Mouse (Mus musculus) MEL-GATA-1-ER (cell line): ENCODE data around the gene Fgfr2.

Experiments
- DNase-seq: peaks from one replicate; pipeline ENCODE4 v3.0.0-alpha.2; 2012; ENCODE audit warnings: low read depth; ENCODE audit errors: extremely low read depth

Gene Fgfr2

DNA sequence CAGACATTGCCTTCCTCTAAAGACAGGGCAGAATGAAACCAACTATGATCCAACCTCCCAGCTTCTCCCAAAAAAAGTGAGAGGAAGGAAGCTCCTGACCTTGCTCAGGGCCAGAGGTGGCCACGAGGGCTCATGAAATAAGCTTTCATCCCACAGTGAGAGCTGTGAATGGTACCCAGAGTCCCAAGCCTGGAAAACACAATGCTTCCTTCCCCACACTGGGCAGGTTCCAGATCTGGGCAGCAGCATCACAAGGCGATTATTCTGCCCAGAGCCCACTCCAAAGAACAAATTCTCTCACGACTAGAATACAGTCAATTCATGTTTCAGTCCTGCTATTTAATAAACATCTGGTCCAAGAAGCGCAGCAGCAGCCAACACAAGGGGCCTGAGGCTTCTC is 2879.3 kb downstream of the Fgfr2 start:
- DNase-seq, result no peak

- DNase-seq, result no peak
Observed at GRCm38 (mm10) chr7:130240191-130240590, 2883.0 kb downstream of the Fgfr2 start.

- DNase-seq, result no peak
Observed at GRCm38 (mm10) chr7:130237244-130237643, 2885.9 kb downstream of the Fgfr2 start.

- DNase-seq, result no peak
Observed at GRCm38 (mm10) chr7:130233777-130234176, 2889.4 kb downstream of the Fgfr2 start.

GRCm38 (mm10) chr7:130230034-130230433 is 2893.1 kb downstream of the Fgfr2 start:
- no peak for DNase-seq

DNA sequence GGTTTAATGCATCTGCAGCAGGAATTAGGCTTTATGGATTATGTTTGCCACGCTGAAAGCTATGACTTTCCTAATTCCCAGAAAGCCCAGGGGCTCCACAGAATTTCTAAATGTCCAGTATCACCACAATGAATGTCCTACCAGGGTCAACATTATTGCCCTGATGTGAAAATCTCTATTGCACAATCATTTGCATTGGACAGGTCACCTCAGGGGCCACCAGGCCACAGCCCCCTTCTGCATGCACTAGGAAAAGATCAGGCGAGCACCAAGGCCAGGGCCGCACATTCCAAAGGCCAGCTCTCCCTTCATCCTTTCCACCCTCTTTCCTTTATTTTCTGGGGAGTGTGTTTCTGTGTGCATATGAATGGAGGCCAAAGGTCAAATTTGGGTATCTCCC is 2897.9 kb downstream of the Fgfr2 start:
- no peak for DNase-seq

- DNase-seq, result no peak
Observed at GRCm38 (mm10) chr7:130222633-130223354, 2900.4 kb downstream of the Fgfr2 start.

DNA sequence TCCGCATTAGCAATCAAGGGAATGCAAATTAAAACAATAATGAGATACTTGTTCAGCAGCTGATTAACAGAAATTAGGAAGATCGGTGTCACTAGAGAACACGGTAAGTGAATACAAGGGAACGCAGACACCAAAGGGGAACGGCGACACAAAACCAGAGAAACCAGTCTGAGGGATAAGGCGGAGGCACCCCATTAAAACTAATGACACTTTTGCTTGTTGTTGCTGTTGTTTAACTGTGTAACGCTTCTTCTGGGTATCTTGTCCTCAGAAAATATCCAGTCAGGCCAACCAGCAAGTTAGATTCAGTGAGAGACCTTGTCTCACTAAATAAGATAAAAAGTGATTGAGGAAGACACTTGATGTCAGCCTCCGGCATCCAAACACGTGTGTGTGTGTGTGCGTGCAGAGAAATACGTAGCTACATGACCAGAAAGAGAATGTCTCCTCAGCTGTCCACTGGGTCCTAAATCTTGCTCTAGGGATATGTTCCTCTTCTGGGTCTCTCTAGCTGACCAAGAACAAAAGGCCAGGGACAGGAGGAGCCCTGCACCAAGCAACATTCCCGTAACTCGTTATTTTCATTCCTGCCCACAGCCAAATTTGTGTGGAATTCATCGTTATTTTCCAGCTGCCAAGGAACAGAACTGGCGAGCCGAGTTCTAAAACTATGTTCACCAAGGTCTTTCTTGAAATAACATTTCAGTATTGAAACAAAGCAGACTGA is 2901.3 kb downstream of the Fgfr2 start:
- no peak for DNase-seq

DNA sequence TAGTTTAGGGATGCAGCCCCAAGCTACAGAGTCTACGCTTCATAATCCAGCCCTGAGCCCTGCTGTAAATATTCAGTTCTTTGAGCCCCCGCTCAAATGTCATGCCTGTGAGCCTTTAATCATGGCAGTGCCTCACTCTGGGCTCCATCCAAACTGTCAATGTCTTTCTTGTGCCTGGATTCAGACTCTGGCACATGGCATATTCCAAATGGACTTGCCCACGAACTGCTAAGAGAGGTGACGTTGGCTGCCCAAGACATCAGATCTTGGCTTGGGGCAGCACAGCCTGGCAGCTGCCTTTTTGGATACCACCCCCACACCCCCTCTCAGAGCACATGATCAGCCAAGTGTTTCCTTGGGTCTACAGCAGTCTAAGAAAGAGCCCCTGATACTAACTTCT is 2902.5 kb downstream of the Fgfr2 start:
- DNase-seq, result no peak

DNA sequence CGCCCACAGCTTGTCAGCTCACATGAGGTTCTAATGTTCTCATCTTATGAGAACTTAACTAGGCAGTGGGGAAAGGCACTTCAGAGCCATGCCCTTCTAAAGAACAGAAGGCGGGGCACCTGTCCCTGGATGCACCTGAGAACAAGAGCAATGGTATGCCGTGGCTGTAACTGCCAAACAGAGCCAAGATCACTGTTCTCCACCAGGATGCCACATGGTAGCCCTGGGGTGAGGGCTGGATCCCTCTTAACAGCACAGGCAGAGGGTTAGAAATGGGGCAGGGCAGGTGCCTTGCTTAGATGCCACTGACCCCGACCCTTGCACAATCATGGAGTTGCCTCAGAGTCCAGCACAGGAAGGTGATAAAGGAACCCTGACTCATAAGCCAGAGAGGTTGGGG is 2903.3 kb downstream of the Fgfr2 start:
- no peak for DNase-seq

GRCm38 (mm10) chr7:130216272-130216671 is 2906.9 kb downstream of the Fgfr2 start:
- no peak for DNase-seq

GRCm38 (mm10) chr7:130215348-130216252 is 2907.6 kb downstream of the Fgfr2 start:
- DNase-seq, result no peak

DNA sequence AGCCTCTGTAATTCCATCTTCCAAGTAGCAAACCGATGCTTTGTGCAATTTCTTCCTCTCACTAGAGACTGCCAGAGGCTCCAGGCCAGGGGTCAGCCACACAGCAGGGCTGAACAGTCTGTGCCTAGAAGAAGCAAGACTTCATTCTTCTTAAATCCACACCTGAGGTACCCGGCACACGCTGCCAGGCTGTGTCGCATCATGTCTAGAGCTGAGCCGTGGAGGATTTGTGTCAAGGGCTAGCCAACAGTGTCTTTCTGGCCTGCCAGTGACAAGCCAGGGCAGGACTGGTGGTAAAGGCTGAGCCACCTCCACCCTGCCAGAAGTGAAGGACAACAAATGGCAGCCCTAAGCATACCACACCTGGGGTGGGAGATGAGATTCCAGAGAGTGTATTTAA is 2910.0 kb downstream of the Fgfr2 start:
- DNase-seq, result no peak

GRCm38 (mm10) chr7:130211411-130211810 is 2911.7 kb downstream of the Fgfr2 start:
- DNase-seq, result no peak

DNA sequence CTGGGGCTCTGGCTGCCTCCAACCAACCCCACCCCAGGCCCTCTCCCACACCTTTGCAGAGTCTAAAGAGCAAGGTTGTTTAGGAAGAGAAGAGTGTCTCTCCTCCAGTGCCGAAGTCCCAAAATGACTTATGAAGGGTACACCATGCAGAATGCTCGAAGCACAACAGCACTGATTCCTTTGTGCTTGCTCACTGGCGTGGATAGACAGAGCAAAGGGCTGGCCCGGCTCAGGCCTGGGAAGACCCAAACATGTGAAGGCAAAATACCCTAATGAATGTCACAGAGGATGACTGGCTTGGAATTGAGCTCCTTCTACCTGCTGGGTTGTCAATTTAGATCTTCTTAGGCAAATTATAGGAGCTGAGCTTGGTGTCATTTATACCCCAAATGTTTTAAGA is 2914.5 kb downstream of the Fgfr2 start:
- no peak for DNase-seq

DNA sequence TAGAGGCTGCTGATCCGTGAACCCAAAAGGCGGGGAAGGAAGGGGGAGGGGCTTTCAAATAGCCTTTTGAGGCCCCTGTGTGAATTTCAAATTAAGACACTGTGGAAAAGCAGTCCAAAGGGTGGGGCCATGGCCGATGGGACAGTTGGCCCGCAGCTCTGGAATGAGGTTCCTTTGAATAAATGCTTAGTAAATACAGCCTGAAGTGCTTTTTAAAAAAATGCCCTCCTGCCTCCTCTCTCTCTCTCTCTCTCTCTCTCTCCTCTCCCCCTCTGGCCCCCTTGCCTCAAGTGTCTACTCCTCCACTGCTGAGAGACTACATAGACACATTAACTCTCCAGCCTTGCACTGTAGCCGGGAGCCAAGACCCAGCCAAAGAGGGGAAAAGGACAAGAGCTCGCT is 2917.0 kb downstream of the Fgfr2 start:
- no peak for DNase-seq

DNA sequence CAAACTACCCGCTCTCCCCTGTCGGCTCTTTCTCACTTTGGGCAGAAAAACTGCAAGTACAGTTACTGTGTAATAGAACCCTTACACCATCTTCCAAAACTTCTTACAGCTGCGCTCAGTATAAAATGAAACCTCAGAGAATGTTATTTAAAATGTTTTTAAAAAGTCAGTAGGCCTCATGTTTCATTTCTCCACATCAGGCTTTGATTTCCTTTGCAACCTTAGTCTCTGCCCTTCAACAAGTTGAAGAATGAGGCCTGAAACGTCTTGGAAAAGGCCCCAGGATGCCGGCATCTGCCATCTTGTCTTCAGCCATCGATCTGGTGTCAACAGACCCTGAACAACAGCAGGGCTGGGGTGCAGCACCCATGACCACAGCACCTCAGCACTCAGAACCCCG is 2918.0 kb downstream of the Fgfr2 start:
- DNase-seq, result no peak

DNA sequence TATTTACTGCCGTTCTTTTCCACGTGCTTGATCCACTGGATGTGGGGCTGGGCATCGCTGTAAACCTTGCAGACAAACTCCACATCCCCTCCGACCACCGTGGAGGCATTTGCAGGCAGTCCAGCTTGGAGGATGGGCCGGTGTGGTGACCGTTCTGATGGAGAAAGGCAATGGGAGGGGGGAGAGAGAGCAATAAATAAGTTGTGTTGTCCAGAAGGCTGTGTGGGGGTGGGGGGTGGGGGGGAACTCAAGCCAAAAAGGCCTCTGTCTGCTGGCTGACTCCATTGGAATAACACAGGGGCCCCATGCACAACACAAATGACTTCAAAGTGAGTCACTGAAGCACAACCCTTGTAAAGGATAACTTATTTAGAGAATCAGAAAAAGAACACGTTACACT is 2922.1 kb downstream of the Fgfr2 start:
- no peak for DNase-seq

DNA sequence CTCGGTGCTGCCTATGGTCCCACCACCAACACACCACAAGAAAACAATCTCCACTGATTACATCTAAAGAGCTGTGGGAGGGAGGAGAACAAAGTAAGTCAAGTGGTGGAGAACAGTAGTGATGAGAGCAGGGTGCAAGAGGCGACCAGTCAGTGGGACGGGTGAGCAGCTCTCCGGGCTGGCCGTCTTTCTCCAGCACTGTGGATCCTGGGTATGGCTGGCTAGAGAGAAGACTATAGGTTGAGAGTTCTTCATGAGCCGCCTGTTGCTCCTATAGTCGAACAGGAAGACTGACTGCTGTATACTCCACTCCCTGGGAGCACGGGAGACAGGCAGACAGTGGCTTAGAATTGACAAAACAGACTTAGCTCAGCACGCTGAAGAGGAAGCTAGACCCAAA is 2923.2 kb downstream of the Fgfr2 start:
- DNase-seq, result no peak

DNA sequence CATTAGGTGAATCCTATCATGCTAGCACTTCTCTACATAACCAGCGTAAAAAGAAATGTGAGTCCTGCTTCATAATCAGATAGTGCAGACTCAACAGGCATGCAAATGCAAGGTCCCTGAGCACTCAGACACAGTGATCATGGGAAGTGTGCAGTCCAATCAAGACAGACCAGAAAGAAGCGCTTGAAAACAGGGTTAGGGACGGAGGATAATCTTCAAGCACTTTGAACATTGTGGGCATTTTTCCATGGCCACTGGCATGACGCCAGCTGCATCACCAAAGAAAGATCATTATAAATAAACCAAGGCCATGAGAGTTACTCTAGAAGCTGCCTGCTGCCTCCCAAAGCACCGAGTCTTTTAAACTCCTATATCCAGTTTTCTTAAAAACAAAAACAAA is 2923.8 kb downstream of the Fgfr2 start:
- DNase-seq, result no peak

DNA sequence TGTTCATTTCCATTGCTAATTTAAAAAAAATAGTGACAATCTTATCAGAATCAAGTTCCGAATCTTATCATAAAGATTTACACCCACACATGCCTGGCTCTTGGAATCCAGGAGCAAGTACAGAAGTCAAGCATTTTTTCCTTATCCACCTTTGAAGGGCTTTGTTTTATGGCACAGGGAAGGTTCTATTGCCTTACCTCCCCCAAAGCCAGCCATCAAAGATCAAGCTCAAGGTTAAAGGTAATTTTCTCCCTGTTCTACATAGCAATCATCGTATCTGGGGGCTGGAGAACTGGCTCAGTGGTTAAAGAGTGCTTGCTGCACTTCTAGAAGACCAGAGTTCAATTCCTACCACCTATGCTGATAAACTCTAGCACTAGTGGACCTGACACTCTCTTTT is 2928.1 kb downstream of the Fgfr2 start:
- no peak for DNase-seq

GRCm38 (mm10) chr7:130190329-130190975 is 2932.7 kb downstream of the Fgfr2 start:
- DNase-seq, result no peak
